Comparison of ENCODE assay signal across 24 mouse cellular contexts in the genomic region with DNA sequence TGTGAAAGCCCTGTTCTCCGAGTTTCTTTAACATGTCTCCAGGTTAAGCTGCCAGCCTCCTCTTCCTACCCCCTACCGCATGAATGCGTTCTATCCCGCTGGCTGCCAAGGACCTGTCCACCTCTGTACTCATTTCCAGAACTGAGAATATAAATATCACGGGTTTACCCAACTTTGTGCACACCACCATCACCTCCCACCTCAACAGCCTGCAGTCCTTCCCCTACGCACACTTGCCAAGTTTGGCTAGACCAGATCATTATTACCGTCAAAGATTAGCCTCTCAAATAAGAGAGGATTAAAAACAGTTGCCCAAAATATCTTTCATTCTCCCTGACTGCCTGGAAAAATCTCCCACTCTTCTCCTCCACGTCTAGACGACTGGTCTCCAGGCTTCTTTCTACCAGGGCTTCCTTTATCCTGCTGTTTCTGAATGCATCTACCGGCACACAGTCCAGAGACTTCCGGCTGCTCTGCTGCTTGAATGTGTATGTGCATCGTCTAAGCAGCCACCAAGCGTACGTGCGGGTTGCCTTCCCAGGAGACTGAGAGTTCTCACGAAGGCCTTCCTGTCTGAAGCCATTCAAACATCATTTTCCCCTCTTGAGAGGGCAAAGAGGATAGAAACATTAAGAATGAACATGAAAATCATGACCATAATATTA.
DNase-seq lines count a peak whose midpoint lies in the region; ATAC-seq and TF ChIP-seq lines count a peak whose summit lies in the region.
"Had no signal": no experiment of that assay in that cellular context is flagged by ENCODE, and none has a peak within 500 bp of the region (broad histone marks: within the 10 kb centered on the region; RNA-seq: fewer than 3 reads in every experiment).

No protein-coding gene starts in this region.

- H3K27ac ChIP-seq in embryonic facial prominence, embryonic 14.5 days (replicated peaks; ENCODE audit: low read depth, low read length) = no peak overlapping the region
- no peak overlapping the region for H3K27ac ChIP-seq in embryonic facial prominence, embryonic 10.5 days (replicated peaks)
- peak overlapping the region; percentile 29 for H3K27ac ChIP-seq in heart, embryonic 13.5 days (replicated peaks)
- no peak overlapping the region for H3K27ac ChIP-seq in forebrain, postnatal 0 days (ENCODE audit: low read depth, low read length)
- H3K27ac ChIP-seq: embryonic facial prominence, embryonic 12.5 days; forebrain, embryonic 15.5 days; hindbrain, embryonic 10.5 days; hindbrain, postnatal 0 days; left cerebral cortex, adult 2 months; midbrain, embryonic 13.5 days; neural tube, embryonic 13.5 days had no signal

- no peak for TF ChIP-seq CTCF in forebrain, postnatal 0 days (IDR thresholded peaks at IDR 0.05; ENCODE audit: low read depth)

- no peak for DNase-seq in embryonic facial prominence, embryonic 14.5 days (ENCODE audit: low spot score)
- no peak for DNase-seq in embryonic facial prominence, embryonic 10.5 days (ENCODE audit: low spot score)
- DNase-seq in heart, adult 9 months (ENCODE audit: low spot score in 2 of 2) = no peak
- DNase-seq in right cerebral cortex, adult 18-20 months = peak; percentile 32
- no peak for DNase-seq in right cerebral cortex, postnatal 14 days
- no peak for DNase-seq in forebrain, postnatal 0 days
- DNase-seq in kidney, adult 9 months = no peak
- DNase-seq: adrenal gland, adult 2 months; cerebellum, adult 9-10 months; gastrocnemius, postnatal 36 days; kidney, adult 8-10 months; layer of hippocampus, adult 9-11 months; left cerebral cortex, postnatal 4 days; lung, adult 18-20 months; lung, postnatal 14 days had no signal

- H3K27me3 ChIP-seq in embryonic facial prominence, embryonic 14.5 days (replicated peaks; ENCODE audit: control insufficient read depth, insufficient read depth, low read length) = no peaks in the 10 kb centered on the region
- H3K27me3 ChIP-seq in embryonic facial prominence, embryonic 10.5 days (replicated peaks; ENCODE audit: low read depth, poor library complexity, severe bottlenecking) = no peaks in the 10 kb centered on the region
- H3K27me3 ChIP-seq in heart, embryonic 13.5 days (replicated peaks) = no peaks in the 10 kb centered on the region
- no peaks in the 10 kb centered on the region for H3K27me3 ChIP-seq in forebrain, postnatal 0 days (ENCODE audit: insufficient read depth, low read length)
- H3K27me3 ChIP-seq: embryonic facial prominence, embryonic 12.5 days; forebrain, embryonic 15.5 days; midbrain, embryonic 13.5 days; neural tube, embryonic 13.5 days had no signal

- H3K36me3 ChIP-seq in embryonic facial prominence, embryonic 14.5 days (ENCODE audit: control insufficient read depth, insufficient read depth, low read length) = no peaks in the 10 kb centered on the region
- H3K36me3 ChIP-seq in embryonic facial prominence, embryonic 10.5 days (replicated peaks) = no peaks in the 10 kb centered on the region
- no peaks in the 10 kb centered on the region for H3K36me3 ChIP-seq in heart, embryonic 13.5 days
- H3K36me3 ChIP-seq in forebrain, postnatal 0 days (ENCODE audit: insufficient read depth) = no peaks in the 10 kb centered on the region
- H3K36me3 ChIP-seq: embryonic facial prominence, embryonic 12.5 days; forebrain, embryonic 15.5 days; hindbrain, embryonic 10.5 days; midbrain, embryonic 13.5 days; neural tube, embryonic 13.5 days had no signal

- no peak overlapping the region for H3K4me3 ChIP-seq in embryonic facial prominence, embryonic 14.5 days (ENCODE audit: low read depth, low read length)
- H3K4me3 ChIP-seq in embryonic facial prominence, embryonic 10.5 days = no peak overlapping the region
- no peak overlapping the region for H3K4me3 ChIP-seq in heart, embryonic 13.5 days
- H3K4me3 ChIP-seq in forebrain, postnatal 0 days (ENCODE audit: low read depth, low read length) = no peak overlapping the region
- H3K4me3 ChIP-seq: embryonic facial prominence, embryonic 12.5 days; forebrain, embryonic 15.5 days; hindbrain, embryonic 10.5 days; left cerebral cortex, adult 2 months; midbrain, embryonic 13.5 days; neural tube, embryonic 13.5 days had no signal

- H3K9ac ChIP-seq in embryonic facial prominence, embryonic 14.5 days (ENCODE audit: low read depth, low read length) = no peak overlapping the region
- H3K9ac ChIP-seq in heart, embryonic 13.5 days = no peak overlapping the region
- H3K9ac ChIP-seq in forebrain, postnatal 0 days = no peak overlapping the region
- H3K9ac ChIP-seq: embryonic facial prominence, embryonic 12.5 days; forebrain, embryonic 15.5 days; midbrain, embryonic 13.5 days; neural tube, embryonic 13.5 days had no signal

- no peak overlapping the region for H3K4me2 ChIP-seq in embryonic facial prominence, embryonic 14.5 days (ENCODE audit: low read depth, low read length)
- H3K4me2 ChIP-seq in heart, embryonic 13.5 days = no peak overlapping the region
- no peak overlapping the region for H3K4me2 ChIP-seq in forebrain, postnatal 0 days (ENCODE audit: low read depth)
- H3K4me2 ChIP-seq: embryonic facial prominence, embryonic 12.5 days; forebrain, embryonic 15.5 days; liver, embryonic 11.5 days; midbrain, embryonic 13.5 days; neural tube, embryonic 13.5 days had no signal

- 0 out of 2 replicates have a peak, but pooled peaks have one; percentile 18 for ATAC-seq in embryonic facial prominence, embryonic 14.5 days (ENCODE audit: low read depth)
- no peak for ATAC-seq in heart, embryonic 13.5 days (ENCODE audit: extremely low read depth, insufficient number of reproducible peaks, low FRiP score, low TSS enrichment)
- ATAC-seq in forebrain, postnatal 0 days = no peak
- ATAC-seq: forebrain, embryonic 15.5 days; hindbrain, postnatal 0 days; midbrain, embryonic 13.5 days had no signal

- WGBS in embryonic facial prominence, embryonic 14.5 days = 79% methylated on average over 16 of the region's 16 CpGs
- WGBS in embryonic facial prominence, embryonic 10.5 days = 90% methylated on average over 16 of the region's 16 CpGs
- 71% methylated on average over 16 of the region's 16 CpGs for WGBS in heart, embryonic 13.5 days
- 78% methylated on average over 16 of the region's 16 CpGs for WGBS in forebrain, postnatal 0 days

- H3K4me1 ChIP-seq in embryonic facial prominence, embryonic 14.5 days (ENCODE audit: control insufficient read depth, insufficient read depth, low read length) = no peaks in the 10 kb centered on the region
- no peaks in the 10 kb centered on the region for H3K4me1 ChIP-seq in embryonic facial prominence, embryonic 10.5 days
- peaks cover 23% of the 10 kb centered on the region for H3K4me1 ChIP-seq in heart, embryonic 13.5 days
- no peaks in the 10 kb centered on the region for H3K4me1 ChIP-seq in forebrain, postnatal 0 days (ENCODE audit: insufficient read depth)
- H3K4me1 ChIP-seq: embryonic facial prominence, embryonic 12.5 days; forebrain, embryonic 15.5 days; hindbrain, embryonic 10.5 days; midbrain, embryonic 13.5 days; neural tube, embryonic 13.5 days had no signal

- H3K9me3 ChIP-seq in embryonic facial prominence, embryonic 14.5 days (ENCODE audit: control insufficient read depth, low read length) = no peaks in the 10 kb centered on the region
- H3K9me3 ChIP-seq in embryonic facial prominence, embryonic 10.5 days = no peaks in the 10 kb centered on the region
- H3K9me3 ChIP-seq in heart, embryonic 13.5 days = no peaks in the 10 kb centered on the region
- no peaks in the 10 kb centered on the region for H3K9me3 ChIP-seq in forebrain, postnatal 0 days (ENCODE audit: low read length)
- H3K9me3 ChIP-seq: embryonic facial prominence, embryonic 12.5 days; forebrain, embryonic 15.5 days; hindbrain, embryonic 10.5 days; midbrain, embryonic 13.5 days; neural tube, embryonic 13.5 days had no signal
